Mouse (Mus musculus) right cerebral cortex, postnatal 25 days (tissue): ENCODE results near the gene Cd93.
A peak's percentile ranks its signal among the peaks of the same experiment; 100 is the strongest.

Experiments used
- DNase-seq: peaks from one replicate; pipeline ENCODE4 v3.0.0; 2022

Cd93 gene

GRCm38 (mm10) chr2:148441421-148441820, 1.9 kb downstream of the Cd93 start:
- no peak for DNase-seq

- DNase-seq = no peak
Observed at GRCm38 (mm10) chr2:148439691-148440276, 3.6 kb downstream of the Cd93 start.

DNA sequence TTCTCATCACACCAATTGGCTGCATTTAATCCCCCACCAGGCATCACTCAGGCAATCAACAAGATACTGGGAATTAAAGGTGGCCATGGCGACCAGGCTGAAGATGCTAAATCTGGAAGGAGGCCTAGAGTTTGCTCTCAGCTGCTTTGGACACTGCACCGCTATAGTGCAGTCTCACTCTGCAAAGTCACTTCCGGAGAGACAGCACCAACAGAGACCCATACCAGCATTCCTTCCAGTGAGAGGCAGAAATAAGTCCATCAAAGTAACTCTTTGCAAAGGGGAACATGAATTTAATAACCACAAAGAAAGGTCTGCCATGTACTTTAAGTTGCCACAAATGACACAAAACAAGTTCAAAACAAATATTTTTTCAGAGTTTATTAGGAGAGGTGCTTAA, 7.1 kb downstream of the Cd93 start:
- DNase-seq = no peak

GRCm38 (mm10) chr2:148432346-148432745, 11.0 kb downstream of the Cd93 start:
- no peak for DNase-seq

GRCm38 (mm10) chr2:148430941-148431340, 12.4 kb downstream of the Cd93 start:
- no peak for DNase-seq

GRCm38 (mm10) chr2:148429001-148429505, 14.3 kb downstream of the Cd93 start:
- no peak for DNase-seq

GRCm38 (mm10) chr2:148428523-148428922, 14.8 kb downstream of the Cd93 start:
- DNase-seq = no peak

DNA sequence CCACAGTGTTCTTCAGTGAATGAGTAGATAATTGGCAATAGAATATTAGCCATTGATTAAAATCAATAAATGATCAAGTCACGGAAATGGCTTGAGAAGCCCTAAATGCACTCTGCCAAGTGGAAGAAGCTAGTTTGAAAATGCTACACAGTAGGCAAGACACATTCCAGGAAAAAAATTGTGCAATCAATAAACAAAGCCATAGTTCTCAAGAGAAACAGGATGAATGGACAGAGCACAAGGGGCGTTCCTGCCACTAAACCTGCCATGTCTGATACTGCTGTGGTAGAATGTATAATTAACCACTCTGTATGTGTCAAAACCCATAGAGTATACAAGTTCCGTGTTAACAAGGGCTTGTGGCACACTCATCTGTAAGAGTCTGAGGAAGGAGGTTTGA, 15.8 kb downstream of the Cd93 start:
- DNase-seq = no peak

- DNase-seq = no peak
Observed at GRCm38 (mm10) chr2:148425709-148426382, 17.5 kb downstream of the Cd93 start.

GRCm38 (mm10) chr2:148421706-148422105, 21.7 kb downstream of the Cd93 start:
- DNase-seq = no peak

DNA sequence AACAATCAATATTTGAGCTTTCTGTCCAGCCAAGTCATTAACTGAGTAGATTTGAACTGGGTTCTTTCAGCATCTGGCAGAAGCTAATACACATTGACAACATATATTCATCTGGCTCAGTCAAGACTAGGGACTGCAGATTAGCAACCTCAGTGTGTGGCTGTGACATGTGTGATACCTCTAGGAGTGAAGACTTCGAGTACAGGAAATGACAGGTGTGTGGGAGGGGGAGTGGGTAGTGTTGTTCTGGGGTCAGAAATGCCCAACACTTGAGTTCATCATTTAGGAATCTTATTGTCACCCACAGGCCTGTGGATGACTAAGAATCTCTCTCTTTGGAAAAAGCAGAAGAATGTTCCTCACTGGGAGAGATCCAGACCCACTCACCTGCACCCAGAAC, 22.3 kb downstream of the Cd93 start:
- DNase-seq = no peak

DNA sequence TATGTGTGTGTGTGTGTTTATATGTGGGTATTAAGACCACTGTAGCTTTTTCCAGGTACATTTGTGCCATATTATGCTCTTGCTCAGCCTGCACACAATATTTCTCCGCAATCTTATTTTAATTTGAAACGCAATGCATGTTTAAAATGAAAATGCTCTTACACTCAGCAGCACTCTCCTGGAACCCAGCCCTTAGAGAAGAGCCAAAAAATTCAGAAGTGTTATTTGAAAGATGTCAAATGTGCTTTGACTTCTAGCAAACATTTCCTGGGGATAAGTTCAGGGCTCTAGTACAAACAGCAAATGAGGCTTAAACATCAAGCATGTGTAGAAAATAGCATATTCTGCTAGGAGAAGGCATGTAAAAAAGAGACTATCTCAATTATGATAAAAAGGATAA, 23.6 kb downstream of the Cd93 start:
- DNase-seq = no peak

- DNase-seq = no peak
Observed at GRCm38 (mm10) chr2:148419151-148419550, 24.2 kb downstream of the Cd93 start.

DNA sequence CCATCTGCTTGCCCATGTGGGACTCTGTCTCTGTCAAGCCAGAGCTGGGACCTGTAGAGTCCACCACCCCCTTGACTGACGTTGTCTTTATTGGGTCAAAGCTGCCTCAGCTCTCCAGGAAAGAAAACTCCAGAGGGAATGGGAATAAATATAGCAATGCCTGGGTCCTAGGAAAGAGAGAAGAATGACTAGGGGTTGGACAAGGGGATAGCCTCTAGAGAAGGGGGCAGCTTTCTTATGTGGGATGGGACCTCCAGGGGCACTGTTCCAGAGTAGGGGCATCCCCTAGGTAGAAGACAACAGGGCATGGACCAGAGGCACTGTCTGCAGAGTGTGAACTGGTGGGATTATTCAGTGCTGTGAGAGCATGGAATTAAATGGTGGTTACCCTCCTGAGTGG, 33.5 kb downstream of the Cd93 start:
- no peak for DNase-seq

GRCm38 (mm10) chr2:148409141-148409540, 34.2 kb downstream of the Cd93 start:
- peak; percentile 66 for DNase-seq

DNA sequence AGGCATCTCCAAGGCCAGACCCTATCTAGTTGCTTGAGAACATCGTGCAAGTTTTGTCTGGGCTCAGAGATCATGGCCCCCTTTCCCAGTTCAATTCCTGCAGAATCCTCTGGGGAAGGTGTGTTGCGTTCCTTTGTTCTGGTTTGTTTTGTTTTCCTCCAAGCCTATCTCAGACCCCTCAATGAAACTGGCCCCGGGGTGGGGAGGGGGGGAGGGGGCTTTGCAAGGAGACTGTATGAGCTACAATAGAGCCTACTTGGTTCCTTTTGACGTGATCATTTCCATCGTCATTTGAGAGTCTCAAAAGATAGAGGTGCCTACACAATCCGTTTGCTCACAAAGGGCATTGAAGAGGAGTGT, 34.6 kb downstream of the Cd93 start:
- DNase-seq = no peak

GRCm38 (mm10) chr2:148407870-148408760, 35.2 kb downstream of the Cd93 start, which contains the start of gene Thbd:
TSS of gene Thbd (minus strand) at chr2:148408188.
- DNase-seq = no peak

GRCm38 (mm10) chr2:148406971-148407869, 36.1 kb downstream of the Cd93 start:
- DNase-seq = no peak

DNA sequence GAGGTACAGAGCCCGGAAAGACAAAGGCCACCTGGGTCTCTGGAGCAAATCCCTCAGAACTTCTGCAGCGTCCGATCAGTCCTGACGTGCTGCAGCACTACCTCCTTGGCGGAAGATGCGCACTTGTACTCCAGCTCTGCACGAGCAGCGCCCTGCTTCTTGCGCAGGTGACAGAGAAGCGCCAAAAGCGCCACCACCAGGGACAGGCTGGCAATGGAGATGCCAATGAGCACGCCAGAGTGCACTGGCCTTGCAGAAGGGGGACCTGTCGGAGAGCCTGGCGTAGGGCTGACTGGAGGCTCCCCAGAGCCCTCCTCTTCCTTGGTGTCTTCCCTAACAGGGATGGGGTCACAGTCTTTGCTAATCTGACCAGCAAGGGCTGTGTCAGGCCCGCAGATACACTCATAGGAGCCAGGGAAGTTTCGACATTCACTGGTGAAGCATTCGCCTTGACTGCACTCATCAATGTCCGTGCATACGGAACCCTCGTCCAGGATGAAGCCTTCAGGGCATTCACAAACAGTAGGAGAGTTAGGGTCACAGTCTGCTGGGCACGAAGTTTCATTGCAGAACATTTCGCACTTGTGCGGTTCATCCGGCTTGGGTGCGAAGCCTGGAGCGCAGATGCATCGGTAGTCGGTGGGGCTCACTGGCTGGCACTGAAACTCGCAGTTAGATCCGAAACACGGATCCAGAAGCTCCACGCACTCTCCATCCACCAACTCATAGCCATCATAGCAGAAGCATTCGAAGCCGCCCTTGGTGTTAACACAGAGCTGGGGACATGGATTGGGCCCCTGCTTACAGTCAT, 37.0 kb downstream of the Cd93 start:
- no peak for DNase-seq

- no peak for DNase-seq
Observed at GRCm38 (mm10) chr2:148404906-148405305, 38.5 kb downstream of the Cd93 start.

DNA sequence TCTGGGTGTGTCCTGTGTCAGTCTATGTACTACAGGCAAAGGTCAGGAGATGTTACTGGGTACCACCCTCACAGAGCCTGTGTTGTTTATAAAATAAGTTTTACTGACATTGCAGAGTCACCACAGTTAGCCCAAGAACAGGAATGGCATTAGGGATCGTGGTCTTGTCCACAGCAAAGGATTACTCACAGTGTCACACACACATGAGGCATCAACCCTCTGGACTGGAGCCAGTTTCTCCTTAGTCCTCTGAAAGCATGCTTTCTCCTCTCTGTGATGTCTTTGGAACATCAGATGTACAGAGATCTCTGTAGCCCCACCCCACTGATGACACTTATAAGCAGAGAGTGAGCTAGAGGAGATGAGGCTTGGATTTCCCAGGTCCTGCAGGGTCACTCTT, 41.1 kb downstream of the Cd93 start:
- DNase-seq = no peak
